Mouse (Mus musculus) small intestine, adult 2 months (tissue): ENCODE data around the gene Stx4a. TPM values are rescaled to one million over a fixed set of nuclear protein-coding genes. Genes with fewer than 3 reads are reported as not detected.

Experiments used
- H3K27ac ChIP-seq: fragments of 200-500 bp; 2 replicates; pipeline ENCODE4 v1.5.1; 2012; ENCODE audit warnings: low read depth, low read length, control low read depth, inconsistent platforms; ENCODE audit not compliant: insufficient read depth
- H3K27me3 ChIP-seq: fragments of 200-500 bp; 2 replicates; pipeline ENCODE4 v1.6.1; 2012; ENCODE audit warnings: mild to moderate bottlenecking, moderate library complexity, low read length, inconsistent platforms; ENCODE audit not compliant: control insufficient read depth, insufficient read depth
- H3K36me3 ChIP-seq: fragments of 200-500 bp; 2 replicates; pipeline ENCODE4 v1.6.1; 2012; ENCODE audit warnings: mild to moderate bottlenecking, low read length, control low read depth, inconsistent platforms; ENCODE audit not compliant: control insufficient read depth, insufficient read depth
- H3K4me1 ChIP-seq: fragments of 200-500 bp; 2 replicates; pipeline ENCODE4 v1.6.1; 2012; ENCODE audit warnings: low read length, inconsistent platforms, mixed read lengths; ENCODE audit not compliant: control insufficient read depth, insufficient read depth, insufficient read length
- H3K4me3 ChIP-seq: fragments of 200-500 bp; 2 replicates; pipeline ENCODE4 v1.5.1; 2012; ENCODE audit warnings: low read depth, mild to moderate bottlenecking, control low read depth, inconsistent platforms, low read length, moderate library complexity
- CTCF ChIP-seq: fragments of 200-500 bp; IDR thresholded peaks from 2 replicates; pipeline ENCODE4 v1.5.1; 2012; ENCODE audit warnings: low read depth, mild to moderate bottlenecking, control low read depth, inconsistent platforms, low read length, moderate library complexity, mixed read lengths; ENCODE audit not compliant: insufficient replicate concordance, insufficient read length; ENCODE audit errors: extremely low read depth
- POLR2A ChIP-seq: fragments of 200-500 bp; IDR thresholded peaks from 2 replicates; pipeline ENCODE4 v1.6.1; 2012; ENCODE audit warnings: low read depth, mild to moderate bottlenecking, control low read depth, inconsistent platforms, low read length, moderate library complexity
- WGBS: fragments of 180-500 bp; shearing (Covaris S2); methylation state at CpG from one replicate; pipeline ENCODE4 v1.1.7; 2018; 5-methylcytosine and 5-hydroxymethylcytosine counted together
- polyA plus RNA-seq: library from polyadenylated mRNA; depleted of rRNA; stranded (reverse); fragments of >200 nt; gene quantifications from 2 replicates; pipeline ENCODE4 v1.2.3, GENCODE M21; 2012

Gene Stx4a
- polyA plus RNA-seq, 1 experiment, result 68.2 TPM

- TF ChIP-seq POLR2A (no peak), CTCF (no peak)
These were observed 23.0 kb upstream of the Stx4a start for GRCm38 (mm10) chr7:127801010-127801621.

GRCm38 (mm10) chr7:127802313-127802712 lies 21.8 kb upstream of the Stx4a start:
- Histone ChIP-seq H3K4me3 (no peak overlapping the region), H3K27ac (no peak overlapping the region), H3K36me3 (peaks cover 27% of the 10 kb centered on the region), H3K4me1 (peaks cover 21% of the 10 kb centered on the region), H3K27me3 (no peaks in the 10 kb centered on the region)
- 91% methylated on average over 17 of the region's 17 CpGs for WGBS
- TF ChIP-seq CTCF, result no peak
- TF ChIP-seq POLR2A, result no peak

More at GRCm38 (mm10) chr7:127801010-127801621, 23.0 kb upstream of the Stx4a start:
- 27% methylated on average over 8 of the region's 8 CpGs for WGBS
- peaks cover 38% of the 10 kb centered on the region for H3K36me3 ChIP-seq
- peaks cover 18% of the 10 kb centered on the region; the same call in 1 of the 2 replicates for H3K4me1 ChIP-seq
- H3K4me3 ChIP-seq, result peak overlapping the region; percentile 53
- peak overlapping the region; percentile 3 for H3K27ac ChIP-seq
- no peaks in the 10 kb centered on the region for H3K27me3 ChIP-seq

GRCm38 (mm10) chr7:127808821-127809220 lies 15.3 kb upstream of the Stx4a start:
- Histone ChIP-seq H3K27ac (no peak overlapping the region), H3K4me1 (peaks cover 27% of the 10 kb centered on the region)
- 67% methylated on average over 5 of the region's 5 CpGs for WGBS

GRCm38 (mm10) chr7:127809846-127810245 lies 14.2 kb upstream of the Stx4a start:
- 96% methylated on average over 1 of the region's 1 CpGs for WGBS
- no peaks in the 10 kb centered on the region for H3K27me3 ChIP-seq
- H3K4me1 ChIP-seq, result peaks cover 24% of the 10 kb centered on the region
- H3K27ac ChIP-seq, result no peak overlapping the region
- H3K36me3 ChIP-seq, result no peaks in the 10 kb centered on the region
- TF ChIP-seq CTCF, result no peak
- TF ChIP-seq POLR2A, result no peak
- H3K4me3 ChIP-seq, result no peak overlapping the region

More at GRCm38 (mm10) chr7:127808821-127809220, 15.3 kb upstream of the Stx4a start:
- Histone ChIP-seq H3K4me3 (no peak overlapping the region), H3K27me3 (no peaks in the 10 kb centered on the region), H3K36me3 (no peaks in the 10 kb centered on the region)
- TF ChIP-seq CTCF (no peak), POLR2A (no peak)

GRCm38 (mm10) chr7:127810650-127811049 lies 13.4 kb upstream of the Stx4a start:
- WGBS, result 75% methylated on average over 10 of the region's 10 CpGs
- Histone ChIP-seq H3K36me3 (no peaks in the 10 kb centered on the region), H3K4me1 (peaks cover 20% of the 10 kb centered on the region), H3K27ac (no peak overlapping the region), H3K27me3 (no peaks in the 10 kb centered on the region), H3K4me3 (peak overlapping the region; percentile 33)
- TF ChIP-seq POLR2A (no peak), CTCF (no peak)

GRCm38 (mm10) chr7:127811240-127811639 lies 12.9 kb upstream of the Stx4a start:
- 49% methylated on average over 4 of the region's 4 CpGs for WGBS
- Histone ChIP-seq H3K27ac (no peak overlapping the region), H3K36me3 (no peaks in the 10 kb centered on the region), H3K27me3 (no peaks in the 10 kb centered on the region), H3K4me1 (peaks cover 23% of the 10 kb centered on the region), H3K4me3 (peak overlapping the region; percentile 33)
- TF ChIP-seq CTCF (no peak), POLR2A (no peak)

- Histone ChIP-seq H3K27me3 (no peaks in the 10 kb centered on the region), H3K27ac (no peak overlapping the region), H3K36me3 (no peaks in the 10 kb centered on the region), H3K4me3 (no peak overlapping the region), H3K4me1 (peaks cover 20% of the 10 kb centered on the region)
- WGBS, result 85% methylated on average over 3 of the region's 3 CpGs
- no peak for TF ChIP-seq POLR2A
These were observed 11.8 kb upstream of the Stx4a start for GRCm38 (mm10) chr7:127812292-127812691.
